Mouse (Mus musculus) bone marrow macrophage, adult 2 months (primary cell): ENCODE data around the gene Tmem136. TPM values are rescaled to one million over a fixed set of nuclear protein-coding genes. Genes with fewer than 3 reads are reported as not detected.

Source experiments
- H3K27ac ChIP-seq: 2 replicates; pipeline ENCODE4 v1.5.1; 2012; ENCODE audit warnings: low read depth, low read length; ENCODE audit not compliant: insufficient read depth
- H3K4me1 ChIP-seq: 2 replicates; pipeline ENCODE4 v1.6.1; 2012; ENCODE audit warnings: low read length; ENCODE audit not compliant: control insufficient read depth, insufficient read depth
- H3K4me3 ChIP-seq: 2 replicates; pipeline ENCODE4 v1.5.1; 2012; ENCODE audit warnings: mild to moderate bottlenecking, low read length, moderate library complexity; ENCODE audit not compliant: insufficient read depth
- CTCF ChIP-seq: IDR thresholded peaks from 2 replicates; pipeline ENCODE4 v1.5.1; 2012; ENCODE audit warnings: low read depth, mild to moderate bottlenecking, low read length, moderate library complexity
- POLR2A ChIP-seq: IDR thresholded peaks from 2 replicates; pipeline ENCODE4 v1.6.1; 2012; ENCODE audit warnings: mild to moderate bottlenecking, low read depth, low read length, borderline replicate concordance
- polyA plus RNA-seq: library from polyadenylated mRNA; stranded (reverse); fragments of >200 nt; gene quantifications from 2 replicates; pipeline ENCODE4 v1.2.4, GENCODE M21; 2012; ENCODE audit not compliant: missing spikeins, insufficient read depth, insufficient read length

The Tmem136 gene
- polyA plus RNA-seq, 1 experiment: not detected

DNA sequence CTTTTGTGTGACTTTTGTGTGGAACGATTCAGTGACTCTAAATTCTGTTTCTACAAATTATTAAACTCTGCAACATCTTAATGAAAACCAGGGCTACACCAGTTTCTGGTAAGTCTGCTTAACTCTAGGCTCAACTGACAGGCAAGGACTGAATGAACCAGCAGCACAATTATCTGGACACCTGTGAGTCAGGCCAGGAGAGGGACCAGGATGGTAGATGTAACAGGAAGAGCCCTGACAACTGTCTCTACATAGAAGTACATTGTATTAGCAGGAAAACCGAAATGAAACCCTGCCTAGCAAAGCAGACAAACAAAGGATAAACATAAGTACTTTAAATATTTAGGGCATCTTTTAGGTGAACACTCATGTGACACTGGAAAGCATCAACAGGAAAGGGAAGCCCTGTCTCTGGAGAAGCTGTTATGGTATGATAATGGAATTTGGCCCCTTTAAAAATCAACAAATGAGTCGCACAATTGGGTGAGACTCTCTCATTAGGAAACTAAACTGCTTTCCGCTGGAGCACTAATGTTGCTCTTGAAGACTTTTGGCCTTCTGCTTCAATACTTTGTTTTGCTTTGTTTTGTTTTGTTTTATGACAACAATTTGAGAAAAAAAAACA lies 12.6 kb downstream of the Tmem136 start:
- no peak overlapping the region for H3K4me3 ChIP-seq
- H3K27ac ChIP-seq: no peak overlapping the region
- H3K4me1 ChIP-seq: peaks cover 5% of the 10 kb centered on the region; the same call in 1 of the 2 replicates
- TF ChIP-seq CTCF (no peak), POLR2A (no peak)

DNA sequence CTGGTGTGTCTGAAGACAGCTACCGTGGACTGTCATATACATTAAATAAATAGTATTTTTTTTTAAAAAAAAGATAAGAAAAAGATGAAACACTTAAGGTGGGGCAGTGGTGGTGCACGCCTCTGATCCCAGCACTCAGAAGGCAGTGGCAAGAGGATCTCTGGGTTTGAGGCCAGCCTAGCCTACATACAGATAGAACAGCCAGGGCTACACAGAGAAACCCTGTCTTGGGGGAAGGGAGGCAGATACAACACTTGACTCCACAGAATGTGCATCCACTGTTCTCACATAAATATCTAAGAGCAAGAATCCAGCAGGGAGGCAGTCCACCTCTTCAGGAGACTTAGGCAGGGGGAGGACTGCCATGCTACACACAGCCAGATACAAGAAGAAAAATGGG lies 13.4 kb downstream of the Tmem136 start:
- Histone ChIP-seq H3K27ac (no peak overlapping the region), H3K4me3 (no peak overlapping the region), H3K4me1 (peaks cover 5% of the 10 kb centered on the region; the same call in 1 of the 2 replicates)
- TF ChIP-seq POLR2A: no peak
- TF ChIP-seq CTCF: no peak

DNA sequence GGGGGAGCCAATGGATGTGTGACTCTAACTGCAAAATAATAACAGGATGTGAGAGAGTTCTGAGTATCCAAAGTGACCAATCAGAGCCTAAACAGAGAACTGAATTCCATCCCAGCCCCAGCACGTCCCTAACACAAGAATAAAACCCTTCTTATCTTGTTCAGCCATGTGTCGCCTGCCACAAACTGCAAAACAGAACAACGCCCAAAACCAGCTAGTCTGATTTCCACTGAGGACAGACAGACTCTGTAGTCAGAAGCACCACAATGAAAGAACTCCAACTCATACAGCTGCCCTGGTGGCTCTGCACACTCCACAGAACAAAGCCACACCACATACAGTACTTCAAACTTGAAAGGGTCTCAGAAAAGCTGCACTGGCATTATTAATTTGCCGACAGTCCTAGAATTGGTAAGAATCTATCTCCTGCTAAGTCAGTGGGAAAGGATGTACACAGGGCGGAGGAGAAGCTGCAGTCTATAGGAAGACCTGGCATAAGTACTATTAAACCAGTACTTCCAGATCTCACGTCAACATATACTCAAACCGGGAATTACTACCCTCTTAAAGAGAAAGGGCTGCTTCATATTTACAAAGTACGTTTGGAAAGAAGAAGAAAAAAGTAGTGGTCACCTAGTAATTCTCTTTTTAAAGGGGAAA lies 14.3 kb downstream of the Tmem136 start:
- H3K4me1 ChIP-seq: peaks cover 8% of the 10 kb centered on the region
- no peak overlapping the region for H3K27ac ChIP-seq
- no peak for TF ChIP-seq CTCF
- TF ChIP-seq POLR2A: no peak
- no peak overlapping the region for H3K4me3 ChIP-seq

DNA sequence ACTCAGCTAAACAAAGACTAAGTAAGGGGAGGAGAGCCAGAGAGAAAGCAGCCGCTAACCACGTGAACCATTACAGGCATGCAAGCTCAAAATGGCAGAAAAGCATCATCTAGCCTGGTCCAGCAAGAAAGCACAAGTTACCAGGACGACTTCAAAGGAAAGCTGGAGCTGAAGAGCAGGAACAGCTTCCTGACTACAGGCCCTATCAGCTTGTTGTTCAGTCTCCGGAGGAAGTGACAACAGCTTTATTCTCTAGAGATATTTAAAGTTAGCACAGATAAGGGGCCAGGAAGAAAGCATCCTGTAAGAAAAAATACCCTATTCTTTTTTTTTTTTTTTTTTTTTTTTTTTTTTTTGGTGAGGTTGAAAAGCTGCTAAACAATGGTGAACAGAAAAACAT lies 17.4 kb downstream of the Tmem136 start:
- Histone ChIP-seq H3K4me3 (no peak overlapping the region), H3K27ac (no peak overlapping the region), H3K4me1 (peaks cover 3% of the 10 kb centered on the region; the same call in 1 of the 2 replicates)
- no peak for TF ChIP-seq POLR2A
- TF ChIP-seq CTCF: no peak

DNA sequence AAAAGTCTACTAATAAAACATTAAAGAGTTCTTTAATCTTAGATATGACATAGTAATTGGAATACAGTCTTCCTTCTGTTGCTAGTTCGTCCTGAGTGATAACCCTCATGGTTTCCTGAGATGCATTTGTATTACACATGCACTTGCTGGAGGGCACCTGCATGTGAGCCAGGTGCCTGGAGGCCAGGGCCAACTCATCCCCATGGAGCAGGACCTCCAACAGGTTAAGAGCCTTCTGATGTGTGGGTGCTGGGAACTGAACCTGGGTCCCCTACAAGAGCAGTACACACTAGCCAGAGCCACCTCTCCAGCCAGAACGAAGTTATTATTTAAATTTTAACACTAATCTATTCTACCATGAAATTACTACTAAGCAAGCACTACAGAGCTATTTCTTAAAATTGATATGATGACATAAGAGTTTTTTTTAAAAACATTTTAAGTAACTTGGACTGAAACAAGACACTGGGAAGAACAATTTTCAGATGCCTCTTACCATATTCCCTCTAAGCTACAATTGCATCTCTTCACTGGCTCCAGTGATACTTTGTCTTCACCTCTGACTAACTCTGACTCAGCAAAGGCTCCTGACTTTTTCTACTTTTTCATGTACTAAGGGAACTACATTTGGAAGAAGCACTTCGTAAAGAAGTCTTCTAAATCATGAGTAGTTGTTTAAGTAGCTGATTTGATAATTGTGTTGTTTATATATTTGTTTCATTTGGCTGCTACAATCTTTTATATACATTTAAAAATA lies 18.4 kb downstream of the Tmem136 start:
- H3K4me1 ChIP-seq: peaks cover 3% of the 10 kb centered on the region; the same call in 1 of the 2 replicates
- TF ChIP-seq CTCF (no peak), POLR2A (no peak)

DNA sequence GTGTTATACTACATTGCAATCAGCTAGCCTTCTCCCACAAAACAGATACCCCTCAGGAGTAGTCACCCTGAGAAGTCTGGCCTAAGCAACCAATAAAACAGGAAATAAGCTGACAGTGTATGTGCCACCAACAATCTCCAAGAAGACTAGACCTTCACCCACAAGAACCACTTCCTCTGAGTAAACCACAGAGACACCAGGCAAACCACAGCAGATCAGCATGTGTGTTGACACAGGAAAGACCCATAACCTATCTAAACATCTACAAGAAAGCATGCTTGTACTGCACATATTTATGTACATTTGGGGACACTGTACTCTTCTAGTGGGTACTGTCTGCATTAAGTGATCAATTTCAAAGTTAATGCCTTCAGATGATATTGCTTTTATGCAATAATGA lies 20.0 kb downstream of the Tmem136 start:
- peaks cover 3% of the 10 kb centered on the region; the same call in 1 of the 2 replicates for H3K4me1 ChIP-seq
- TF ChIP-seq CTCF (no peak), POLR2A (no peak)
- H3K4me3 ChIP-seq: no peak overlapping the region
- H3K27ac ChIP-seq: no peak overlapping the region

More for the DNA sequence above, 18.4 kb downstream of the Tmem136 start:
- H3K27ac ChIP-seq: no peak overlapping the region
- H3K4me3 ChIP-seq: no peak overlapping the region

DNA sequence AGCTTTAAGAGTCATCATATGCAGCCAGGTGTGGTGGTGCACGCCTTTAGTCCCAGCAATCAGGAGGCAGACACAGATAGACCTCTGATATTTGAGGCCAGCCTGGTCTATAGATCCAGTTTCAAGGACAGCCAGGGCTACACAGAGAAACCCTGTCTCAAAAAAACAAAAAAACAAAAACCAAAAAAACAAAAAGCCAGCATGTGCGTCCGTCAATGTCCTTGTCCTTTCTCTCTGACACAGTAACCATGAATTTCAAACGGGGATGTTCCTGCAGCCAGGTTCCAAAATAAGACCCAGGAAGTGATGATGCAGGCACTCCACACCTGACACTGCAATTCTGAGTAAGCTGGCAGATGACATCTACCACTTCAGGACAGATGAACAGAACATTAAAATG lies 21.5 kb downstream of the Tmem136 start:
- Histone ChIP-seq H3K4me1 (peaks cover 5% of the 10 kb centered on the region), H3K27ac (no peak overlapping the region), H3K4me3 (no peak overlapping the region)
- TF ChIP-seq POLR2A (no peak), CTCF (no peak)

DNA sequence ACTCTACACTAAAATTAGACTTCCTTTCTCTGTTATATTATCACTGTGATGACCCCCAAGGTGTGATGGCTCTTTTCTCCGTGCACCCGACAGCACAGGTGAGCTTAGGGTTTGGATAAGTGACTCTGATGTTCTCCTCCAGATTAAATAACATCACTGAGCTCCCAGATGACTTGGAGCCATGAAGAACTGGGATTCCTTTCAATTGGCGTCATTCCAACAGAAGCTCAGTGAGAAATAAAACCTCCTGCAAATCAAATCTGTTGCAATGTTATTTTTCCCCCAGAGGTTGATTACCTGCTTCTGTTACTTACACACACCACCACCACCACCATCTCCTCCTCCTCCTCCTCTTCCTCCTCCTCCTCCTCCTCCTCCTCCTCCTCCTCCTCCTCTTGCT lies 22.6 kb downstream of the Tmem136 start:
- Histone ChIP-seq H3K4me1 (peaks cover 5% of the 10 kb centered on the region), H3K27ac (no peak overlapping the region), H3K4me3 (no peak overlapping the region)
- TF ChIP-seq POLR2A: no peak
- no peak for TF ChIP-seq CTCF

DNA sequence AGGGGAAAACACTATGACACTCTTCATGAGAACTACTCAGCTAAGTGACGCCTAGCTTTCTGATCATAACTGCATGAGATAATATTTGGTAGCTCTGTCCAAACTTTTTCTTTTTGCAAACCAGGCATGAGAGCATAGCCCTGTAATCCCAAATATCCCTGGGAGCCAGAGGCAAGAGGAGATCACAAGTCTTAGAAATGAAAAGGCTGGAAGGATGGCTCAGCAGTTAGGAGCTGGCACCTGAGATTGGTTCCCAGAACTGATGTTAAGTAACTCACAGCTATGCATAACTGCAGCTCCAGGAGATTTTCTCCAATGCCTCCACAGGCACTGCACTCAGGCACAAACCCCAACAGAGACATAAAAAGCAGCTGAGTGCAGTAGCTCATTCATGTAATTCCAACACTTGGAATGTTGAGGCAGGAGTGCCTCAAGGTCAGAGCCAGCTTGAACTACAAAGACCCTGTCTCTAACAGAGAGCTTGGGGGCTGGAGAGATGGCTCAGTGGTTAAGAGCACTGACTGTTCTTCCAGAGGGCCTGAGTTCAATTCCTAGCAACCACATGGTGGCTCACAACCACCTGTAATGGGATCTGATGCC lies 30.6 kb downstream of the Tmem136 start:
- Histone ChIP-seq H3K4me3 (no peak overlapping the region), H3K4me1 (peaks cover 2% of the 10 kb centered on the region), H3K27ac (no peak overlapping the region)
- TF ChIP-seq CTCF: no peak
- TF ChIP-seq POLR2A: no peak
